Mouse (Mus musculus): Measurements from ENCODE around the gene Slc35f6.

The Slc35f6 gene

DNA sequence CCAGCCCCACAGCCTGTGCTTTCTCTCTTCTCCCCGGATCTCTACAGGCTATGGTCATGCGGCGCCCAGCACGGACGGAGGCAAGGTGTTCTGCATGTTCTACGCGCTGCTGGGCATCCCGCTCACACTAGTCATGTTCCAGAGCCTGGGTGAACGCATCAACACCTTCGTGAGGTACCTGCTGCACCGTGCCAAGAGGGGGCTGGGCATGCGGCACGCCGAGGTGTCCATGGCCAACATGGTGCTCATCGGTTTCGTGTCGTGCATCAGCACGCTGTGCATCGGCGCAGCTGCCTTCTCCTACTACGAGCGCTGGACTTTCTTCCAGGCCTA lies 25.9 kb upstream of the Slc35f6 start:
- no peak for DNase-seq

GRCm38 (mm10) chr5:30622177-30622840 lies 25.4 kb upstream of the Slc35f6 start:
- peak; percentile 31 to 33 for DNase-seq

GRCm38 (mm10) chr5:30622841-30623185 lies 24.9 kb upstream of the Slc35f6 start:
- no peak for DNase-seq

- DNase-seq, result no peak
Measured at GRCm38 (mm10) chr5:30623380-30623779, 24.4 kb upstream of the Slc35f6 start.

DNA sequence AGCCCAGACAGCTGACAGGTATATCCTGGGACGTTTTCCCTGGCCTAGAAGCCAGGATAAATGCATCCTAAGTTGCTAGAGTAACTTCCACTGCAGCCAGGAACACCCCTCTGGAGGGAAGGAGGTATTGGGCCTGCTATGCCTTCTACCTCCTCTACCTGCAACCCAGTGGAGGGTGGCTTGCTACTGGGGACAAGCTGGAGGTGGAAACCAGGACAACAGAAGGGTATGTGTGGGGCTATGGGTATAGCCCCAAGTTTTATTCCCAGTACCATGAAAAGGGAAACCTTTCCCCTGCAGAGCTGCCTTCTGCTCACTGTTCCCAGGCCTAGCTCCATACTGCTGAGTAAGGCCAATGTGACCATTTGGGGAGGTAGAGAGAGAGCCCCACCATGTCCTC lies 23.4 kb upstream of the Slc35f6 start:
- DNase-seq, result no peak

GRCm38 (mm10) chr5:30624908-30625307 lies 22.8 kb upstream of the Slc35f6 start:
- no peak for DNase-seq

- no peak for DNase-seq
Measured at GRCm38 (mm10) chr5:30625379-30625778, 22.4 kb upstream of the Slc35f6 start.

DNA sequence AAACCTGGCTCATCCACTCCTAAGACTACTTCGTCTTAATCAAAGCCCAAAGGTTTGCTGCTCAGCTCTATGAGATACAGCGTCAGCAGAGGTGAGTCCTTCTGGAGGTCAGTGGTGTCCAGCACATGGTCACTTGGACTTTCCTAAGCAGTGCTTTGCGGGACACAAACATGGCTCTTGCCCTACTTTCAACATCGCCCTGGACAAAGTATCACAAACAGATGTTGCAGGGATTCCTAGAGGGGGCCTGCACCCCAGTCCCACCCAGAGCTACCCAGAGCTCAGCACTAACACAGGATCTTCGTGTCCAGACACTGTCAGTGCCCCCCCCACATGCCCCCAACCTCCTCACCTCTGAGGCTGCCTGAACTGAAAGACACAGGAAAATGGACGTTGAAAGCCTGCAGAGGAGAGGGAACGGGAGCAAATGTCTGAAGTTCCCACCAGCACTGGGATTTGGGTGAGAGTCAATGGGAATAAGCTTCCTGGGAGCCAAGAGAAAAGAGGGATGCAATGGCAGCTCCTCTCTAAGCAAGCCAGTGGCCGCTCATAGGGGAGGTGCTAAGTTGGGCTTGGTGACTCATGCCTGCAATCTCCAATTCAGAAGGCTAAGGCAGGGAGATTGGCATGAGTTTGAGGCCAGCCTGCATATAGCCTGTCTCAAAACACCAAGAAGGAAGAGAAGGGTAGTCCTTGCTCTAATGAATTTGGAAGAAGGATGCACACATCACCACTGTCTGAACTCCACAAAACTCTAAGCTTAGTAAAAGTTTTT lies 21.2 kb upstream of the Slc35f6 start:
- no peak for DNase-seq

- no peak for DNase-seq
Measured at GRCm38 (mm10) chr5:30628511-30628910, 19.2 kb upstream of the Slc35f6 start.

GRCm38 (mm10) chr5:30630401-30630800 lies 17.3 kb upstream of the Slc35f6 start:
- DNase-seq, result no peak

GRCm38 (mm10) chr5:30632134-30632533 lies 15.6 kb upstream of the Slc35f6 start:
- DNase-seq, result no peak

GRCm38 (mm10) chr5:30636994-30637393 lies 10.7 kb upstream of the Slc35f6 start:
- no peak for DNase-seq

DNA sequence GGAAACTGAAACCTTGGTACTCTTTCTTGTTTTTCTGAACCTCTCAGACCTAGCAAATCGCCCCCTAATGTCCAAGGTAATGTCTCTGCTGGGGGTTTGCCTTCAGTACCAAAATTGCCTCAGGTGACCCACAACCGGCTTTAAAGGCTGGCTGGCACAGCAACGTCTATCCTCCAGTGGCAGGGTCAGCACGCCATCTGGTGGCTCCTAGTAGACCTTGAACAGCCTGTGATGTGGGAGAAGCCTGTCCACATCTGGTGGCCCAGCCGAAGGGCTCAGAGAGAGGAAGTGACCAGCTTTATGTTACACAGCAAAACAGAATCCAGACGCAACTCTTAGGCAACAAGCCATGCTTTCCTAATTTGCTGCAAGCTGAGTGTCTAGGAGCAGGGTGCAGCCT lies 9.7 kb upstream of the Slc35f6 start:
- peak; percentile 37 to 41 for DNase-seq

GRCm38 (mm10) chr5:30643477-30644179 lies 4.1 kb upstream of the Slc35f6 start:
- DNase-seq, result no peak

DNA sequence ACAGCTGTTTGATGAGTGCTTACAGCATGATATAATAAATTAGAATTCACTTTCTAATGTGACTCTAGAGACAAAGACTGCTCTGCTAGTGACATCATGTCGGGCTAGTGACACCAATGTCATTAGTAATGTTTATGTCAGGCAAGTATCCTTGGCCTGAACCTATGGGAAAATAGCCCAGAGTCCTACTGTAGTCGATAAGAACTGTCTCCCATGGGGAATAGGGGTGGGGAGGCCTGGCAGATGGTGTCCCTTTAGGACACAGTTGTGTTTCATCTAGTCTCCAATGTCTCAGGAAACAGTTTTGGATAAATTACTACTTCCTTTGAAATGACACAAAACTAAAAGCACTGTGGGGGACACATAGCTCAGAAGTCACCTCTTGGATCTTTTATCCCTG lies 1.7 kb upstream of the Slc35f6 start:
- DNase-seq, result no peak

DNA sequence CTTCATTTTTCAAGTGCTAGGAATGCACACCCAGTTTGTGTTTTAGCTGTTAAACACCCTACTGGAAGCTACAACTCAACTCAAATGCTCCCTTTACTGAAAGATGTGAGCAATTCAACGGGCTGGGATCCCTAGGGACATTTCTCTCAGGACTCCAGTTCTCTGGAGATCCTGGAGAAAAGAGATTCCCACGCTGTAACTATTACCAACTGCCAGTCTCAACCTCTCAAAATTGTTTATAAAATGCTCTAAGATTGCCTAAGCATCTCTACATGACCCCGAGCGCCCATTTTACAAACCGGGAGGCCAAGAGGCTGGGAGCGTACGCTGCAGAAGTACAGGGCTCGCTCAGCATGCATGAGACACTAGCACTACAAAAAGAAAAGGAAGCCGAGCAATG lies 337 bp upstream of the Slc35f6 start:
- DNase-seq, result no peak

DNA sequence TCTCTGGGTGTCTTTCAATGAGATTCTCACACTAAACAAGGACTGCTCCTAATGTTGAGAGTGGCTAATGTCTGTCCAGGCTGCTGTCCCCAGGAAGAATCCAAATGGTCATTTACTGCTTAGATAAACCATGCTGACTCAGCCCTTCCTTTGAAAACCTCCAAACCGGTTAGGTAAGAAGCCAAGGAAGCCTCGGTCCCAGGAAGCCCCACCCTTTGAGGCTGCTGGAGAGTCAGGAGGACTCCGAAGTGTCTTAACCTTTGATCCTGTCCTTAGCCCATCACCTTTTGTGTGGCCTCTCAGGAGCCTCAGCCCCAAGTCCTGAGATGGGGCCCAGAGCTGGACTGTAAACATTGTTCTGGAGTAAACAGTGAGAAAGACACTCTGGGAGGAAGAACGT lies 1.8 kb downstream of the Slc35f6 start:
- DNase-seq, result no peak

GRCm38 (mm10) chr5:30650756-30651155 lies 3.0 kb downstream of the Slc35f6 start:
- no peak for DNase-seq

- DNase-seq, result no peak
Measured at GRCm38 (mm10) chr5:30651554-30651953, 3.8 kb downstream of the Slc35f6 start.

DNA sequence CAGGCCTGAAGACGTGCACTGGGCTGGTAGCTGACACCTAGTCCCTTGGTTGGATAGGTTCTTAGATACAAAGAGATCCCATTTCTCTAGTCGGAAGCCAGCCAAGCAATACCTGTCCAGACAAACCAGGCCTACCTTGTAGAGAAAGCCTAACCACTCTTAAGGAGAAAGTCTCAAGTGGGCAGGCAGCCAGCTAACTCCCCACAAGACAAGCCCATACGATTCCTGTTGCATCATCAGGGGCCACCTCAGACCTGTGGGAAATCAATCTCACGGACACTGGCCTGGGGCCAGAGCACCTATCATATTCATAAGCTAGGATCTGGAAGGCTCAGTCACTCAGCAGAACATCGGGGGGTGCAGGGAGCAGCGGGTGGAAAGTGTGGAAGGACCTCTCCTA lies 5.5 kb downstream of the Slc35f6 start:
- no peak for DNase-seq

DNA sequence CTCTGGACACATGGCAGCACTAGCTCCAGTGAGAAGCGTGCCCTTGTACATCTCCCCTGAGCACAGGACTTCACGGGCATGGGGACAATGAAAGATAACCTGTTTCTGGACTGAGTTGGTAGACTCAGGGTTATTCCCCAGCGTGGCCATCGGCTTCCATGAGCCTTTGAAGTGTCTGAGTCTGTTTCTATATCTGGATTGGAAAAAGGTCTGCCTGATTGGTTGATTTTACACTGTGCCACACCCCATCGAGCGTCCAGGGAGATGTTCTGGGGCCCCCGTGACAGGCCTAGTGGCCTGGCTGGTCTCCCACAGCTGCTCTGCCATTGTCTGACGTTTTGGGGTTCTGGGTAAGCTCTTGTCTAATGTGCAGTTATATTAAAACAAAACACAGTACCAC lies 7.3 kb downstream of the Slc35f6 start:
- no peak for DNase-seq

GRCm38 (mm10) chr5:30655526-30656195 lies 7.9 kb downstream of the Slc35f6 start:
- no peak for DNase-seq

DNA sequence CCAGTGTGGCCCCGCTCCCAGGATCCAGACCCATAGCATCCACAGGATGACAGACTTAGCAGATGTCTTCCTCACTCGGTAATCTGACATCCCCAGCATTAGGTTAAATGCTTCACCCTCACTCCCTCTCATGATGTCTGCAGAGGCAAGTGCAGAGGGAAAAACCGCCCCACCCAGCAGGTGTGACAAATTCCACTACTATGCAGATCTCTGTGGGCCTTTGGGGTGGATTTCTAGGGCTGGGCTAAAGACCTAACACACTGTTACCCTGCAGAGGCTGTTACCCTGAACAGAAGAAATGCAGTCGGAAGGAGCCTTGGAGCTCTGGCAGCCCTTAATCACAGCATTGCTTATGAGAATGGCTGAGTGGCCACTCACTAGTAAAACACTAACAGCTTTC lies 11.3 kb downstream of the Slc35f6 start:
- DNase-seq, result no peak

DNA sequence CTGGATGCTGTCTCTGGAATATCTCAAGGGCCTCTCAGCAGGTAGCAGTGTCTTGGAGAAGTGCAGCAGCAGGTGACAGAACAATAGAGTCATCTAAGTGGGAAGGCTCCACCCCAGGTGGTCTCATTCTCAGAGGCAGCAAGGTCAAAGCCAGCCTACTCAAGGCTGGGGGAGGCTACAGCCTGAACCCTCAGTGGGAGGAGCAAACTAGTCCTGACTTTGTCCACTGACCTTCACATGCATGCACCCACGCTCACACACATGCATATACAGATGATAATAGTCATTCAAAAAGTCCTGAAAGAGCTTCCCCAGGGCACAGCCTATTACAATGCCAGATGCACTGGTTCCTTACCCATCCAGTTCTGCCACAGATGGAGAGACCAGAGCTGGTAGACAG lies 12.5 kb downstream of the Slc35f6 start:
- DNase-seq, result no peak

All from thymus, postnatal 36 days (tissue).